Mouse (Mus musculus) brain, embryonic 14.5 days (tissue): ENCODE results near the gene Ccm2.

Experiments used
- CTCF ChIP-seq: fragments of 200-500 bp; IDR thresholded peaks from 2 replicates; pipeline ENCODE4 v1.5.1; 2012; ENCODE audit warnings: inconsistent platforms, mild to moderate bottlenecking, moderate library complexity, borderline replicate concordance; ENCODE audit not compliant: insufficient read depth, insufficient read length; ENCODE audit errors: extremely low read depth
- POLR2A ChIP-seq: fragments of 200-500 bp; IDR thresholded peaks from 2 replicates; pipeline ENCODE4 v1.6.1; 2012; ENCODE audit warnings: mild to moderate bottlenecking, inconsistent platforms, borderline replicate concordance; ENCODE audit not compliant: poor library complexity, insufficient read depth, insufficient read length, severe bottlenecking; ENCODE audit errors: extremely low read depth

GRCm38 (mm10) chr11:6550201-6550600 is 3.5 kb downstream of the Ccm2 start:
- no peak for TF ChIP-seq CTCF
- no peak for TF ChIP-seq POLR2A
